Mouse (Mus musculus) thymus, postnatal 36 days (tissue): ENCODE data around the gene Tex37.

Source experiments
- DNase-seq, 2 experiments: peaks; one replicate each; pipeline ENCODE4 v3.0.0; 2022; ENCODE audit warnings: mixed read lengths in 2 of 2

Tex37 gene

DNA sequence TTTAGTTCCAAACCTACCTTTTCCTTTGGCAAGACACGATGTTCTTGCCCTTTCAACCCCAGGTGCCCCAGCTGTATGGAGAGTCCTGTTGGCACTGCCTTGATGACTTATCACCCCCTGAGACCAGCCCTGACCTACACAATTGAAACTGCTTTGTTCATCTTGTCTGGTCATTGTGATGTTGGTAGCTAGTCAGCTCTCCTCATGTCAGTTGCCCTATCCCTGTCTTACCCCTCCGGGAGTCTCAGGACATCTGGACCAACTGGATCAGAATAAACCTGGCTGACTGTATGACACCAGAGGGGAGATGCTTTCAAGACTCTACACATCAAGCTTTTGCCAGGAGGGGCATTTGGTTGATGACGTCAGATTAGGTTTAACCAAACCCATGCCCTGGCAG lies at the start of gene Tex37:
Tex37 (minus strand) TSS at position 101 of the 400 bp plus-strand sequence.
- no peak for DNase-seq

DNA sequence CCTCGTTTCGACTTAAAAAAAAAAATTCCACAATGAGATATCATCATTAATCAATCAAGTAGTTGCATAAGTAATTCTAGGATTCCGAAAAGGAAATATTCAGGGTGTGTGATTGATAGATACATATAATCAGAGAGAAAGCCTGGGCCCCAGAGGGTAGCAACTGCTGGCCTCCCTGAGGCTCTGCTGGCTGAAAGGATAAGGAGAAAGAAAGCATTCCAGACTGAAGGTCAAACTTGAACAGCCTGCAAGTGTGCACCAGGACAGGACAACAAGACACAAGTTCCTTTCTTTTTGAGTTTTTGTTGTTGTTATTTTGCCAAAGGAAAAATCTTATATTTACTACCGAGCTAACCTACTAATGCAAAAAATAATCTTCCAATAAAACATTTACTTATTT lies 49.6 kb upstream of the Tex37 start:
- no peak for DNase-seq

DNA sequence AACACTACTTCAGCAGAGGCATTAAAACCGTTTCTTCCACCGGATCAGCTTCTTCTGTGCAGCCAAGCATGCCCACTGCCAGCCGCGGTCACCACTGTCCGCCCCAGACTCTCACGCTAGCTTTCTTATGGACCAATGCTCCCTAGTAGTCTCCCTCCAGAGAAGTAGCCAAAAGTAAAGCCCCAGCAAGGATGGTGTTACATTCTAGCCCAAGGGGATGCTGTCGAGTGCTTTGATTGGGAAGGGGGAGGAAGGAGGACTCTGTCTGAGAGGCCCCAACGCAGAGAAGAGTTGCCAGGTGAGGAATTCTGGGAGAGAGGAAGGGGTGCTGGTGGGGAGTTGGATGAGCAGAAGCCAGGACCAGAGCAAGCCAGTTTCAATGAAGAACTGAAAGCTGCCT lies 48.7 kb upstream of the Tex37 start:
- DNase-seq = no peak

DNA sequence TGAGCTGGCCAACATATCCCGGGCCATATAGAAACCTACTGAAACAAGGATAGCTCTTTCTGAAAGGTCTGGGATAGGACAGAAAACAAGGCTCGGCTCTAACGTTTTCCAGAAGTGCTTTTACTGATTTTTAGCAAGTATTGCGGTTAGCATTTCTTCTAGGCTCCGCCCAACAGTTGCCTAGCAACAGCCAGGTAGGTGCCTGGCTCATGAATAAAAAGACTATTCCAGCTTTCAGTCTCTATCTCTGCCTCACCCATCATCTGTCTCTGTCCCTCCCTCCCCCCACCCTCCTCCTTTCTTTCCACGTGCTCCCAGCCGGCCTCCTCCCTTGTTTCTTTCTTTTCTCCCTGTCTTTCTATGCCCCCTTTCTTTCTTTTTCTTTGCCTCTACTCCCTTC lies 47.0 kb upstream of the Tex37 start:
- no peak for DNase-seq

DNA sequence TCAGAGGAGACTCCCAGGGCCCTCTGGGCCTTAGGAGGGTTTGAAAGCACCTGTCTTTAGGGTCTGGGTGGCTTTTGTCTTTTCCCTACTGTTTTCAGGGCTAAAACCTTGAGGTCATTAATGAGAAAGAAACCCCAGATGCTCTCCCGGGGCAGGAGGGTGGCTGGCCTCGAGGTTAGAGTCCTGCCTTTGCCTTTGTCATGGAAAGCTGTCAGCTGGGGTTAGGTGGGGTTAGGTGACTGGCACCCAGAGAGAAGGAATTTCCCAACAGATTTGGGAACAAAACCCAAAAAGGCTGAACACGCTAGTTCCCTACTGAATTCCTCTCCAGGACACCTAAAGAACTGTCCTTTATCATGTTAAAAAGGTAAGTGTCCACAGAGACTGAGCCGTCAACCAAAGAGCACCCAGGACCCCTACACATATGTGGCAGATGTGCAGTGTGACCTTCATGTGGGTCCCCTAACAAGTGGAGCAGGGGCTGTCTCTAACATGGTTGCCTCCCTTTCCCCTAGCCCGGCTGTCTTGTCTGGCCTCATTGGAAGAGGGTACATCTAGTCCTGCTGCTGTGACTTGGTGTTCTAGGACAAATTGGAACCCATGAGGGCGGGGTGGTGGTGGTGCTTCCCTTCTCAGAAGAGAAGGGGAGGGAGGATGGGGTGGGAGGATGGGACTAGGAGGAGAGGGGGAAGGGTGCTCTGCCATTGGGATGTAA lies 45.5 kb upstream of the Tex37 start:
- no peak for DNase-seq

DNA sequence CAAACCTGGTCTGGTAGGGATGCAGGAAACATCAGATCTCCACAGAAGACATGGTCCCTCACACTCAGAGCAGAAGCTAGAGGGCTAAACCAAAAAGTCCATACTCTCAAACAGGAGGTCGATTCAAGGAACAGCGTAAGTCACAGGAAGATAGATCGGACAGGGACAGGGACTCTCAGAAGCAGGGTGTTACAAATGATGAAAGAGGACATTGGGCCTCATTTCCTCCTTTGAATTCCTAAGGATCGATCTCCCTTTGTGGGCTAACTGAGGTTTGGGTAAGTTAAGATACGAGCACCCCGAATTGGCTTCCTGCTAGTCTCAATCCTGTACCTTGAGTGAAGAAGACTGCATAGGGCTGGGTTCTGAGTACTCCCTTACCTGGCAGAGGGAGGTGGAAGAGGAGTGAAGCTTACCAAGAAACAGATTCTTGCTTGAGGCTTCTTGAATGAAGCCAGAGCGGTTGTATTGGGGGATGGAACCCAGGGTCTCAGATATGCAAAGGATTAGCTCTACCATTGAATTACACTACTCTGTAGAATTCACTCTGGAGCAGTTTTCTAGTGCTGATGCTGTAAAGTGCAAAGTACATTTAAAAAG lies 38.7 kb upstream of the Tex37 start:
- no peak for DNase-seq

GRCm38 (mm10) chr6:70956936-70957335 lies 38.2 kb upstream of the Tex37 start:
- DNase-seq = no peak

GRCm38 (mm10) chr6:70956285-70956912 lies 37.7 kb upstream of the Tex37 start, which contains the start of gene Foxi3:
TSS of gene Foxi3 (plus strand) at chr6:70956531.
- DNase-seq = peak; percentile 16 to 26

DNA sequence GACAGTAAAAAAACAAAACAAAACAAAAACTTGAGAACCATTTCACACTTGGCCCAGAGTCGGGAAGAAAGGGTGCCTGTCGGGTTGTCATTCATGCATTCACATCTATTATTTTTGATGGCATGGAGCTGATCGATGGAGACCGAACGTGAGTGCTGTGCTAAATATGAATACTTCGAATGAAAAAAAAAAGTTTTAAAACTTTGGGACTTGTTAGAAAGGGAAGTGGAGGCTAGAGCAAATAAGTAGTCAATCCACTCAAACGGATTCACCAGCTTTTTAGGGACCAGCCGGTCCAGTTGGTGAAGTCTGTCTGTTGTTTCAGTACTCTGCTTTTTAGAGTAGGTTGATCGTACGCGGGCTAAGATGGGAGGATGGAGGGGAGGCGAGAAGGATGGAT lies 37.1 kb upstream of the Tex37 start:
- DNase-seq = no peak

DNA sequence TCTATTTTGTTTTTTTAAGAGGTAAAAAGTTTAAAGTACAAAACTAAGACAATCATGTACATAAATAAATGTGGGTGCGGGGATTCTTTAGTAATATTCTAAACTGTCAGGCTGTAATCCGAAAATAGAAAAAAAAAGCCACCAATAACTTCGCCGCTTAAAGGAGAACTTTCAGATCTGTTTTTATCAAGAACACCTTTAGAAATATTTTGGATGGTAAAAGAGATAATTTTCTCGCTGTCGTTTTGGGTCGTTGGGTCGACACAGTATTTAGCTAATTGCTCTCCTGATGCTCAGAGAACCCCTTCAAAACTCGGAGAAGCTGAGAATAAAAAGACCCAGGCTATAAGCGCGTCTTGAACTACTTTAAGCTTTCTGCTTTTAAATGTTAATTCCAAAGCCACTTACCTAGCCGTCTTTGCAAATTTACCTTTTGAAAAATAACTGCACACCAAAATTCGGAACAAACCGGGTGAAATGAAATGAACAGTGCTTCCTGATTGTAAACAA lies 36.6 kb upstream of the Tex37 start:
- no peak for DNase-seq

DNA sequence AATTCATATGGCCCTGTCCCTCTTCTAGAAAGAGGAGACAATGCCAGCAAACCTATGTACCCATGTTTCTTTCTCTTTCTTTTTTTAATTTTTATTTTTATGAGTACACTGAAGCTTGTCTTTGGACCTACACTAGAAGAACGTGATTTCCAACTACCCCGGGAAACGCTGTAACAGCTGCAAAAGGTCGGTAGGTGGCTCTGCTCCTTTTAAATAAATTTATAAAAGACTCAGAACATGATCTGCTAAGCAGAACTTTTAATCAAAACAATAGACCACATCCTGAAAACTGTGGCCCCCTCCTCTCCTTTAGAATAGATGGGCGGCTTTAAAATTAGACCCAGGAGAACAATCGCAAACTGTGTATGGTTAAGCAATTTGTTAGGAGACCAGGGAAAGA lies 35.3 kb upstream of the Tex37 start:
- DNase-seq = no peak

GRCm38 (mm10) chr6:70953274-70953673 lies 34.5 kb upstream of the Tex37 start:
- DNase-seq = no peak

DNA sequence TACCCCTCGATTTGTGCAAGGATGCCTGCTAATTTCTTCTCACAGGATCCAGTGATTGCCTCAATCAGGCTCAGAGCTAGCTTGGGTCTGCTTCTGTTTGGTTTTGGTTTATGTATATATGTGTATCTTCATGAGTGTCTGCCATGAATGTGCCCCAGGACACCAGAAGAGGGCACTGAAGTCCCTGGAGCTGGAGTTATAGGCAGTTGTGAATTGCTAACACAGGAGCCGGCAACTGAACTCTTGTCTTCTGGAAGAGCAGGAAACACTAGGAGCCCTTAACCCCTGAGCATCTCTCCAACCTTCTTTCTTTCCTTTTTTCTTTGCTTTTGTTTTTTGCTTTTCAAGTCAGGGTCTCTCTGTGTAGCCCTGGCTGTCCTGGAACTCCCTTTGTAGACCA lies 13.1 kb upstream of the Tex37 start:
- DNase-seq = no peak

DNA sequence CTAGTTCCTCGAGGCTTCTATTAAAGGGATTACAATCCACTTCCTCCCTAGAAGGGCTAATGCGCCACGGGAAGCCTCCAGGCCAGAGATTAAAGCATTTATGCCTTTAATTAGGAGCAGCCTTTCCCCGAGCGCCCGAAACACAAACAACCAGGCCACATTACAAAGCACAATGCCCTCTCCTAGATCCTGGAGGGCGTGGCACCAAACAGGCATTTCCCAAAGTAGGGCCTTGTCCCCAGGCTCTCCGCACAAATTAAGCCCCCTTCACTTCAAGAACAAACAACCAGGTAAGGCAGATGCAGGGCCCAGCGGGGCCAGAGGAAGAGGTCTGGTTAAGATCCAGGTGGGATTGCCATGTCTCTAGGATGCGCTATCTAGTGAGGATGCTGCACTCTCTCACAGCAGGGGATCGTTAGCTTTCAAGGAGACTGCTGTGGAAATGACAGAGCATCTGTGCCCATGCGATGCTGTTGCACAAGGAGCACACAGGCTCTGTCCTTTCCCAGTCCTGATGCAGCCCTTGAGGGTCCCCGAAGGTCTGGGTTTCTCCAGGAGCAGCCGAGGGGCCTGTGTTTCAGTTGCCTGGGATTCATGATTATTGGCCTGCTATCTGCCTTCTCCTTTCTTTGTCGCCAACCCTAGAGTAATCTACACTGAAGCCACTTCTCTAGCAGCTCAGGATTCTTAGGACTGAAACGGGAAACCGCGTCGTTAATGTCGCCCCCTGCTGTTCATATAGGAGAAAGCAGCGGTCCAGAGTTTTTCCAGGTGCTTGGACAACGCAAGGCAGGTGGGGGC lies 2.7 kb upstream of the Tex37 start:
- peak; percentile 16 to 19 for DNase-seq

- DNase-seq = no peak
These were observed 6.3 kb downstream of the Tex37 start for GRCm38 (mm10) chr6:70912396-70912765.

DNA sequence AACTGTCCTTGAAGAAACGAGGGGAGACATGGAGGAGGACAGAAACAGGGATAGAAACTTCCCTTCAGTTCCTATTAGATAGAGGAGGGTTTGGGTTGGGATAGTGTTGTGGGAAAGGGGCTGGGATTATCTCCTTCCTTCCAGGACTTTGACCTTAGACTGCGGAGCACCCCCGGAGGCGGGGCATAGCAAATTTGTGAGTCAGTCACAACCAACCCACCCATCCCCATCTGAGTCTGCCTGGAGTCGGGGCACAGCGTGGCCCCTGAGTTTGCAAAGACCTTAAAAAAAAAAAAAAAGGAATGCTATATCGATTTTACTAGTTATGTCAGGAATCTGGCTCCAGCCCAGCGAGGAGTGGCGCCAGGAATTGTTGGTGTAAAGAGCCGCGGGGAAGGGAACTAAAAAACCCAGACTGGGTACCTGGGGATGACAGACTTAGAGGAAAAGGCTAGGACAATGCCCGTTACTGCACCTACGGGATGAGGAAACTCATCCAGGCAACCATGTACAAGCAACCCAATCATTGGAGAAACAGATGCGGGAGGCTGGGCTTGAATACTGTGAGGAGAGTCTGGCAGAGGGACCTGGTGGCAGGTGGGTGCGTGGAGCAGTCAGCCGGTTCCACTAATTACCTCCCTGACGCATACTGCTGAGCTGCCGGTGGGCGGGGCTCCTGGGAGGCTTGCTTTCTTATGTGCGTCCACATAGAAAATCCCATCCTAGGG lies 6.9 kb downstream of the Tex37 start:
- DNase-seq = no peak

GRCm38 (mm10) chr6:70910285-70910684 lies 8.4 kb downstream of the Tex37 start:
- DNase-seq = no peak

GRCm38 (mm10) chr6:70909572-70909971 lies 9.2 kb downstream of the Tex37 start:
- DNase-seq = no peak

GRCm38 (mm10) chr6:70903689-70904088 lies 15.0 kb downstream of the Tex37 start:
- DNase-seq = no peak

DNA sequence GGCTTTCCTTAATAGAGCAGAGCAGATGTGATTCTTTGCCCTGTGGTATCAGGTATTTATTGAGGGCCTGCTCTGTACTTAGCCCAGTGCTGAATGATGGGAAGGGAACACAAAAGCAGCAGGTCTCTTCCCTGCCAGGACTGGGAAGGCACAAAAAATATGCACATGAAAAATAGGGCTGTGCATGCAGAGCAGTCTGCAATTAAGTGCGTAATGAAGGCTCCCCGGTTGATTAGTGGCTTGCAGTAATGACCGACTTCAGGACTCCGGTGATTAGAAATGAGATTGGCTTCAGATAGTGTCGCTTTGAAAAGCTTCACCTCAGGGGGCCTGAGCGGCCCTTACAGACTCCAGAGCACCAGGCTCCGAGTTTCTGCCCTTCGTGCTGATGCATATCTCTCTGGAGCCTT lies 19.1 kb downstream of the Tex37 start:
- no peak for DNase-seq

- DNase-seq = no peak
These were observed 20.6 kb downstream of the Tex37 start for GRCm38 (mm10) chr6:70898166-70898565.

- no peak for DNase-seq
These were observed 30.7 kb downstream of the Tex37 start for GRCm38 (mm10) chr6:70887993-70888392.
